Mouse (Mus musculus) embryonic facial prominence, embryonic 11.5 days (tissue): ENCODE results near the gene Nfix. TPM values are rescaled to one million over a fixed set of nuclear protein-coding genes. Genes with fewer than 3 reads are reported as not detected.
"Not testable (repeated sequence)": the region's sequence is repeated elsewhere in the genome, so short reads cannot be mapped to it uniquely, and the experiment has no call there.

ENCODE experiments used
- ATAC-seq: fragments of 200-750 bp; cut with Nextera tagmentation; replicated peaks from 2 replicates; pipeline ENCODE4 v1.8.0; 2017; ENCODE audit warnings: low read depth; ENCODE audit not compliant: insufficient number of reproducible peaks, low FRiP score, low TSS enrichment
- DNase-seq: peaks from one replicate; pipeline ENCODE4 v3.0.0-alpha.2; 2015; ENCODE audit warnings: low spot score
- H3K27ac ChIP-seq: fragments of 300-500 bp; sonication (generic); replicated peaks from 2 replicates; pipeline ENCODE4 v1.5.1; 2014; ENCODE audit warnings: mild to moderate bottlenecking, low read depth, low read length, control low read depth
- H3K27me3 ChIP-seq: fragments of 300-500 bp; sonication (generic); 2 replicates; pipeline ENCODE4 v1.6.1; 2014; ENCODE audit warnings: mild to moderate bottlenecking, low read length, moderate library complexity, mixed read lengths; ENCODE audit not compliant: control insufficient read depth, insufficient read depth
- H3K36me3 ChIP-seq: fragments of 300-500 bp; sonication (generic); replicated peaks from 2 replicates; pipeline ENCODE4 v1.6.1; 2014; ENCODE audit warnings: low read depth, mild to moderate bottlenecking, low read length, moderate library complexity, mixed read lengths; ENCODE audit not compliant: control insufficient read depth, insufficient read depth
- H3K4me1 ChIP-seq: fragments of 300-500 bp; sonication (generic); 2 replicates; pipeline ENCODE4 v1.6.1; 2014; ENCODE audit warnings: low read length, mixed read lengths; ENCODE audit not compliant: control insufficient read depth, insufficient read depth
- H3K4me2 ChIP-seq: fragments of 300-500 bp; sonication (generic); 2 replicates; pipeline ENCODE4 v1.6.1; 2014; ENCODE audit warnings: low read depth, mild to moderate bottlenecking, control low read depth, low read length, moderate library complexity
- H3K4me3 ChIP-seq: fragments of 300-500 bp; sonication (generic); 2 replicates; pipeline ENCODE4 v1.5.1; 2014; ENCODE audit warnings: low read depth, low read length, control low read depth
- H3K9ac ChIP-seq: fragments of 300-500 bp; sonication (generic); replicated peaks from 2 replicates; pipeline ENCODE4 v1.6.1; 2014; ENCODE audit warnings: mild to moderate bottlenecking, control low read depth, low read length
- H3K9me3 ChIP-seq: fragments of 300-500 bp; sonication (generic); replicated peaks from 2 replicates; pipeline ENCODE4 v1.6.1; 2016; ENCODE audit warnings: mild to moderate bottlenecking, low read length, inconsistent platforms, mixed read lengths; ENCODE audit not compliant: control insufficient read depth
- WGBS: fragments of 180-500 bp; shearing (Covaris S2); extraction: QIAGEN DNeasy Blood & Tissue Kit; methylation state at CpG from one replicate; pipeline ENCODE4 v1.1.7; 2014; 5-methylcytosine and 5-hydroxymethylcytosine counted together
- polyA plus RNA-seq: library from polyadenylated mRNA; unstranded; fragments of >200 nt; fragmentation: Nextera tagmentation; extraction: Ambion mirVana; gene quantifications from 2 replicates; pipeline ENCODE4 v1.2.1, GENCODE M21; 2014

The Nfix gene
- polyA plus RNA-seq, 1 experiment from 2014 or later = 6.8 TPM

DNA sequence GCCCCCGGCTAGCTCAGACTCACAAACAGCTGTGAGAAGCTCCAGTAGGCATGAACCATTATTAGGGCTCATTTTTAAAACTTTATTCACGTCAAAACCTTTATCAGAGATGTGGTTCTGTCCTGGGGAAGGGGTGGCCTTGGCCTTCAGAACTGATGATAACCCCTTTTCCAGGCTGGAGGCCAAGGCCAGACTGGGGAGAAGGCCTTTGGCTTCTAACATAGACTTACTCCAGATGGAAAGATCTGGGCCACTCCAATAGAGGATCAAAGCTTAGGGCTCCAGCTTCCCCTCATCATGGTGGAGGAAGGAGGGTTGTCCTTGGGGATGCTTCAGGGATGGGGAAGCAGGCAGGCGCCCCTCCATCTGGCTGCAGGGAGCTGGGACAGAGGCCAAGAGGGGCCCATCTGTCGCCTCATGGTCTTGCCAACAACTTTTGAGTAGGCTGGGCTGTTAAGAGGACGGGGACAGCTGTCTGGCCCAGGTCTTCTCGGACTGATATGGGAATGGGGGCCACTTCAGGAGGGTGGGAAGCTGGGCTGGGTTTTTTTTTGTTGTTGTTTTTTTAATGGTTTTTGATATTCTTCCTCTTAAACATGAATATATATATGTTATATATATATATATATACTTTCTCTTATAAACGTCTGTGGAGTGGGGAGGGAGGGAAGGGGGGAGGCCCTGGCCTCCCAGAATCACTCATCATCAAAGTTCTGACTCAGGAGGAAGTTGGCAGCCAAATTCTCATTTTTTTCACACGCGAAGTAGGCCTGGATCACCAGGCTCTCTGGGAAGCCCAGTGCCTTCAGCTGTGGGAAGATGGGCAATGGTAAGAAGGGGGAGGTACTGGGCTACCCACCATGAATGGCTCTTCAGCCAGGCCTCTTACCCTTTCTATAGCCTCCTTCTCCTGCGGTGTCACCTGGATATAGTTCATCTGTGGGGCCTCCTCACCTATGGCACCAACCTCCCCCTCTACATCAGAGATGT is 35.0 kb upstream of the Nfix start:
- WGBS = 86% methylated on average over 10 of the region's 10 CpGs
- Histone ChIP-seq H3K4me2 (no peak overlapping the region), H3K4me1 (peaks cover 12% of the 10 kb centered on the region), H3K27me3 (no peaks in the 10 kb centered on the region), H3K27ac (no peak overlapping the region), H3K9me3 (no peaks in the 10 kb centered on the region), H3K36me3 (peaks cover 26% of the 10 kb centered on the region), H3K4me3 (no peak overlapping the region), H3K9ac (no peak overlapping the region)
- ATAC-seq (no peak), DNase-seq (no peak)

DNA sequence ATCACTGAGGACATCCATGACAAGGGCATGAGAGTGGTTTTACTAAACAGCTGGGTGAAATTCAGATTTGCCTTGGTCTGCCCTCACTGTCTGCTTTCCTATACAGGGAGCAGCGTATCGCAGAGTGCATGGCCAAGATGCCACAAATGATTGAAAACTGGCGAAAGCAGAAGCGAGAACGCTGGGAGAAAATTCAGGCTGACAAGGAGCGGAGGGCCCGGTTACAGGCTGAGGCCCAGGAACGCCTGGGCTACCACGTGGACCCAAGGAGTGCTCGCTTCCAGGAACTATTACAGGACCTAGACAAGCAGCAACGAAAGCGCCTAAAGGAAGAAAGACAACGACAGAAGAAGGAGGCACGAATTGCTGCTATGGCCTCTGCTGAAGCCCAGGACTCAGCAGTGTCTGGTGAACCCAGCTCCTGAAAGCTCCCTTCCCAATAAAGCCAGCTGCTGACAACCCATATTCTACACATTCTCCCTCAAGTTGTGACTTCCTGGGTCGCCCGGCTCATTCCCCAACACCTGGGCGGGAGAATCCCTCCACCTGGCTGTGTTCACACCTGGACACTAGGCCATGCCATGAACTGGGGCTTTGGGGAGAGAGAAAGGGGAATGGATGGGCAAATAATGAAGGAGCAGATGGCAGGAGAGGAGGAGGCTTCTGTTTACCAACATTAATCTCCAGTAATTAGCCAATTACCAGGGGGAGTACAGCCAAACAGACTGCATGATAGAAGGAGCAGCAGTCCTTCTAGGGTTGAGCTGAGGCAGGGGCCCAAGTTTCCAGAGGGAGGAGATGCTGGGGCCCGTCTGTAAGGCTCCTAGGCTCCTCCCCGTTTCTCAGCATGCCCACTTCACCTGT is 34.1 kb upstream of the Nfix start:
- no peak for DNase-seq
- 89% methylated on average over 19 of the region's 19 CpGs for WGBS
- no peak overlapping the region for H3K4me3 ChIP-seq
- H3K27me3 ChIP-seq = no peaks in the 10 kb centered on the region
- H3K4me2 ChIP-seq = no peak overlapping the region
- no peak for ATAC-seq
- no peak overlapping the region for H3K9ac ChIP-seq
- peaks cover 12% of the 10 kb centered on the region for H3K4me1 ChIP-seq
- H3K9me3 ChIP-seq = no peaks in the 10 kb centered on the region
- H3K27ac ChIP-seq = no peak overlapping the region
- peaks cover 26% of the 10 kb centered on the region for H3K36me3 ChIP-seq

DNA sequence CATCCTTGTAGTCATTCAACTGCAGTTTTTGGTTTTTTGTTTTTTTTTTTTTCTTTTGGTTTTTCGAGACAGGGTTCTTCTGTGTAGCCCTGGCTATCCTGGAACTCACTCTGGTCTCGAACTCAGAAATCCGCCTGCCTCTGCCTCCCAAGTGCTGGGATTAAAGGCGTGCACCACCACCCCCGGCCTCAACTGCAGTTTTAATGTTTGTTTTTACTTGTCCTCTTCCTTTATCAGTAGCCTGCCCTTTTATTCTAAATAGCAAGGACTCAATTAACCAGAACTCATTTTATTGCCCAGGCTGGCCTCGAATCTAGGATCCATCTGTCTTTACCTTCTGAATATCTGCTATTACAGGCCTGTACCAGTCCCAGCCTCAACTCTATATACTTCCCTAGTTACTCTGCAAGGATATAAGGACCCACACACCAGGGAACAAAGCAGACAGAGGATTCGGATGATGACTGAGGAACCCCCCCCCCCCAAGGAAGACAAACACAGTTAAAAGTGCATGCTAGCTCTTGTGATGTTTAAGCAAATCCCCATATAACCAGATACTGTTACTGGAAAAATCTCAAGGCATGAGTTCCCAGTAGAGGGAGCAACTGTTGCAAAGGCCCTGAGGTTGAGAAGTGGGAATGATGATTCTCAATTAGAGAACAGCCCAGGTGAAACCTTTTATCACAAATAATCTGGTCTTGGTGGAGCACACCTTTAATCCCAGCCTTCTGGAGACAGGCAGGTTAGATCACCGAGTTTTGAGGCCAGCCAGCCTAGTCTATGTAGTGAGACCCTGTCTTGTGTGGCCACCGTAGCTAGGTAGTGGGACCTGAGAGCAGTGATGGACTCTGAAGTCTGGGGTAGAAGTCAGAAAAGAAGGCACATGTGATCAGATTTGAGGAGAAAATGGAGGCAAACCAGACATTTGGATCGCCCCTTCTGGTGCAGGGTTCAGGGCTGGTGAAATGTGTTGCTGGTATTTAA is 32.9 kb upstream of the Nfix start:
- Histone ChIP-seq H3K4me1 (peaks cover 10% of the 10 kb centered on the region), H3K36me3 (peaks cover 24% of the 10 kb centered on the region), H3K27me3 (no peaks in the 10 kb centered on the region), H3K27ac (peak overlapping the region; percentile 90), H3K9me3 (no peaks in the 10 kb centered on the region), H3K4me3 (peak overlapping the region; percentile 97), H3K9ac (peak overlapping the region; percentile 99), H3K4me2 (peak overlapping the region; percentile 59)
- WGBS = 71% methylated on average over 10 of the region's 10 CpGs
- no peak for DNase-seq
- ATAC-seq = no peak

GRCm38 (mm10) chr8:84832034-84832717 is 32.0 kb upstream of the Nfix start:
- H3K4me2 ChIP-seq = peak overlapping the region; percentile 59
- H3K4me3 ChIP-seq = peak overlapping the region; percentile 97

GRCm38 (mm10) chr8:84831490-84831889 is 31.3 kb upstream of the Nfix start, which contains the start of gene Gadd45gip1:
Gadd45gip1 (plus strand) TSS chr8:84831522.
- Histone ChIP-seq H3K4me1 (no peaks in the 10 kb centered on the region), H3K36me3 (peaks cover 17% of the 10 kb centered on the region), H3K27ac (peak within 1 kb of the TSS; percentile 90), H3K27me3 (no peaks in the 10 kb centered on the region), H3K9ac (peak within 1 kb of the TSS; percentile 99), H3K9me3 (no peaks in the 10 kb centered on the region), H3K4me2 (peak within 1 kb of the TSS; percentile 59), H3K4me3 (peak within 1 kb of the TSS; percentile 97)
- 87% methylated on average over 11 of the region's 11 CpGs for WGBS
- DNase-seq (no peak), ATAC-seq (no peak)

More at GRCm38 (mm10) chr8:84832034-84832717, 32.0 kb upstream of the Nfix start:
- peak; percentile 64 for ATAC-seq
- no peaks in the 10 kb centered on the region for H3K27me3 ChIP-seq
- WGBS = under 1% methylated on average over 59 of the region's 59 CpGs
- no peaks in the 10 kb centered on the region for H3K9me3 ChIP-seq
- peak overlapping the region; percentile 90 for H3K27ac ChIP-seq
- DNase-seq = peak; percentile 81
- H3K9ac ChIP-seq = peak overlapping the region; percentile 99
- peaks cover 5% of the 10 kb centered on the region for H3K4me1 ChIP-seq
- peaks cover 18% of the 10 kb centered on the region for H3K36me3 ChIP-seq

GRCm38 (mm10) chr8:84826518-84826917 is 26.4 kb upstream of the Nfix start:
- not testable (repeated sequence) for H3K4me1 ChIP-seq, H3K9me3 ChIP-seq, ATAC-seq, H3K36me3 ChIP-seq, H3K27me3 ChIP-seq, H3K27ac ChIP-seq, H3K9ac ChIP-seq, H3K4me3 ChIP-seq, H3K4me2 ChIP-seq, DNase-seq
- 63% methylated on average over 2 of the region's 2 CpGs for WGBS

DNA sequence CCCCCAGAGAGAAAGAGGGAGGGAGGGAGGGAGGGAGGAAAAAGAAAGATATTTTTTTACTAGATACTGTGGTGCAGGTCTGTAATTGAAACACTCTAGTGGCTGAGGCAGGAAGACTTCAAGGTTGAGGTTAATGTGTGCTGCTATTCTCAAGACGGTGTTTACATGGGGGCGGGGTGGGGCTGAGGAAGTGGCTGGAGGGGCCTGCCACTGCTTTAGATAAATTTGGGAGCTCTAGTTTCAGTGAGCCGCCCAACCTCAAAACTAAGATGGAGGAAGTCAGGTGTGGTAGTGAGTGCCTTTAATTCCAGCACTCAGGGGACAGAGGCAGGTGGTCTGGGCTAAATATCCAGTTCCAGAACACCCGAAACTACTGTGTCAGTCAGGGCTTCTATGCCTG is 25.5 kb upstream of the Nfix start:
- Histone ChIP-seq H3K36me3 (no peaks in the 10 kb centered on the region), H3K9ac (no peak overlapping the region), H3K9me3 (no peaks in the 10 kb centered on the region), H3K4me3 (no peak overlapping the region), H3K4me2 (no peak overlapping the region), H3K4me1 (no peaks in the 10 kb centered on the region), H3K27me3 (no peaks in the 10 kb centered on the region), H3K27ac (no peak overlapping the region)
- WGBS = 57% methylated on average over 4 of the region's 4 CpGs
- DNase-seq = no peak
- ATAC-seq = no peak
